Mouse (Mus musculus): ENCODE measurements around the gene Olfr1214. TPM values are rescaled to one million over a fixed set of nuclear protein-coding genes. Genes with fewer than 3 reads are reported as not detected.

Olfr1214 gene
- total RNA-seq (2021) = not detected in 2 replicates
- long read RNA-seq = 0 reads

DNA sequence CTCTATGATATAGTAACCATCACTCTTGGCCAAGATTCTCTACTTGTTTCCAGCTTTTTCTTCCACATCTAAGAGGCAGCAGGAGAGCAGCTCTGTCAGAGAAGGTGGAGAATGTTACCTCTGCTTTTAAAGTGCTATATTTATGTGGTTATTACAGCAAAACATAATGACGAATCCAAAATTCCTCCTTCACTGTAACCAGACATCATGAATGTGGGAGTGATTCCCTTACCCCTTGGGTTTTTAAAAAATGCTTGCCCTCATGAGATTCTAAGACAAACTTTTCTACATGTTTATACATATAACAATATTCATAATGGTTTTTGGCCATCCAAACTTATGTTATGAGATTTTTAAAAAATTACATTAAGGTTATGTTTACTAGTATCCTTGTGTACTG is at the start of gene Olfr1214:
TSS of gene Olfr1214 (minus strand) at position 101 of the 400 bp plus-strand sequence.
- DNase-seq = no peak

DNA sequence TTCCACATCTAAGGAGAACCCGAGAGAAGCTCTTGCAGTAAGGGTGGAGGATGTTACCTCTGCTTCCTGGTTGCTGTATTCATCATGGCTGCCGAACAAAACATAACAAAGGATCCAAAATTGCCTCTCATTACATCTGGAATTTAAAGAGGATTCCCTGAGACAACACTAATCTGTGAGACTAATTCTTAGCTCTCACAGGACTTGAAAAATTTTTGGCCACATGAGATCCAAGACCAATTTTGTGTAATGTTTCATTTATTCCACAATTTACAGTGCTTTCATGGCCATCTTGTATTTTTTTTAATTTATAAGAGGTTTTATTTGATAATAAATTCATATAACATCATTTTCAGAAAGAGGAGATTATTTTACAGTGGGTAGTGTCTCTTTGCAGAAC is 39.5 kb upstream of the Olfr1214 start, which contains the start of gene Olfr1217:
TSS of gene Olfr1217 (minus strand) at position 101 of the 400 bp plus-strand sequence.
- no peak for DNase-seq

DNA sequence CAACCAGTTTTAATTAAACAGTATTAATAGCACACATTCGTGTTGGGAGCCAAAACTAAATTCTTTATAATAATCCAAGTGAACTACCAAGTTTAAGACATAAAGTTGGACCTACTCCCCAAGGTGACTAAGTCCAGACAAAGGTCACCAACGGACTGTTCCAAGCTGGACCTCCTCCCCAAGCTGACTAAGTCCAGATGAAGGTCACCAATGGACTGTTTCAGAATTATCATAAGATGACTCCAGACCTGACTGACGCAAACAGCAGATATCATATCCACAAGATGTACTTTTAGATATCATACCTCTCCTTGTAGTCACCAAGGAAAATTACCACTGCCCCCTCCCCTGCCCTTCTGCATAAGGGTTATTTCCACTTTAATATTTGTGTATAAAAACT is 29.0 kb upstream of the Olfr1214 start:
- peak; percentile 3 for DNase-seq

DNA sequence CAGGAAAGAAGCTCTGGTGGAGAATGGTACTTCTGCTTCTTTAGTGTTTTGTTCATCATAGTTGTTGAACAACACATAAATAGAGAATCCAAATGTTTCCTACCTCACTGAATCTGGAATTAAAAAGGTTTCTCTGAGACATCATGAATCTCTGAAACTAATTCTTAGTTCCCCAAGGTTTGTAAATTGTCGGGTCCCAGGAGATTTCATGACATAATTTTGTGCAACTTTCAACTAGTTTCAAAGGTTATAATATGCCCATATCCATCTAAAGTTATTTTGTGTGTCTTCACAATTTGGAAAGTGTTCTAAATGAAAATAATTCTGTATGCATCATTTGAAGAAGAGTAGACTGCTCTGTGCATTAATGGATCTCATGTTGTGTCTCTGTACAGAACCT is 25.8 kb upstream of the Olfr1214 start, which contains the start of gene Olfr1216:
TSS of gene Olfr1216 (minus strand) at position 101 of the 400 bp plus-strand sequence.
- DNase-seq = no peak

DNA sequence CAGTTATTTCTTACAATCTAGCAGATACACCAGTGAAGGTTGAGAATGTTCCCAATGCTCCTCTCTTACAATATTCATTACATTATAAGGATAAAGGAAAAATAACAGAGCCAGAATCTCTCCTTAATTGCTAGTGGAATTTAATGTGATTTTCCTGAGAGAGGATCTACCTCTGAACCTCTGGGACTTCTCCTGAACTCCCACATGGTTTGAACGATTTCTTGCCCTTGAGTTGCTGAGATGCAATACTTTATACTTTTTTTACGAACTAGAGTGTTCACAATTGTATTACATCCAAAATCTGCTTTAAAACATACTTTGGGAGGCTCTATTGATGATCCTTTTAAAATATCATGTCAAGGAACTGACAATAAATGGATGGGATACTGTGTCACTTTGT is 14.4 kb upstream of the Olfr1214 start, which contains the start of gene Olfr1215:
TSS of gene Olfr1215 (minus strand) at position 101 of the 400 bp plus-strand sequence.
- no peak for DNase-seq

DNA sequence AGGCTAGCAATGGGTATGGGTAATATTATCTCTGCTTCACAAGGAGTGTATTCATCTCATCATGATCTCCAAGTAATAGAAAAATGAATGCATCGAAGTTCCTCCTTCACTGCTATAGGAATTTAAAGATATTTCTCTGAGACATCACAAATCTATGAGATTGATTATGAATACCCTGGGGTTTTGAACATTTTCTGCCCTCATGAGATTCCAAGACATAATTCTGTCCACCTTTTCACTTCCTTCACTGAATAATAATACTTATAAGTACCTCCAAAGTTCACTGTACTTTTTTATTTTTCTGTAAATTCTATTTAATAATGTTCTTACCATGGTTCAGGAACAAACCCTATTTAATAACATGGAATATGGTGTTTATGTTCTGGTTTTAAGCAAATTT is 12.3 kb downstream of the Olfr1214 start, which contains the start of gene Gm13762:
TSS of gene Gm13762 (minus strand) at position 101 of the 400 bp plus-strand sequence.
- no peak for DNase-seq

DNA sequence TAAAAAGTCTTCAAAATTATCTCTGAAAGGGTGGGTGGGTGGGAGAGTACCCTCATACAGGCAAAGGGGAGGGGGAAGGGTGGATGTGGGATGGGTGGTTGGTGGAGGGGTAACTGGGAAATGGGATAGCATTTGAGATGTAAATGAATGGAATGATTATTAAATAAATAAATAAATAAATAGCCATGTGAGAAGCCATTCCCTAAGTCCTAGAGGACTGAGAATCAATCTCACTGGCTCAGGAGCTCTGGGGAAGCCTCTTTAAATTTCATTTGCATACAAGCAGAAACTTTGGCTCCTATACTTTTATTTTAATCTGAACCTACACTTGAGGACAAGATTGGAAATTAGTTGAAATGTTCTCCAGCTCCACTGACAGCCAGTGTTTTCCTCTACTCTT is 38.8 kb downstream of the Olfr1214 start, which contains the start of gene Olfr1212:
TSS of gene Olfr1212 (plus strand) at position 301 of the 400 bp plus-strand sequence.
- no peak for DNase-seq

DNA sequence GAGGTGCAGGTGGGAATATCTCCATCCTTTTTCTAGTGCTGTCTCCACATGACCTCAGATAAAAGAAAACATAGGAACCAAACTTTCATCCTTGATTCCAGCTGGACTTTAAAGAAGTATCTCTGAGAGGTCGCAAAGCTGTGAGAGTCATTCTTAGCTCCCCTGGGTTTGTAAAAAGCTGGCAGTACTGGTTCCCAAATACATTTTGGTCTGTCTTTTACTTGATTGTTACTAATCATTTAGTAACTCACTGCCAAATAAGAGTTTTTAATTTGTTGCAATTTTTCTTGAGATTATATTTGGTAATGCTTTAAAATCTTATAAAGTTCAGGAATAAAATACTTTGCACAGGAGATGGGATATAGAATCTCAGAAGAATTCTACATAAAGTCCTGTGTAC is 54.4 kb downstream of the Olfr1214 start, which contains the start of gene Olfr1211:
TSS of gene Olfr1211 (minus strand) at position 101 of the 400 bp plus-strand sequence.
- DNase-seq = no peak

Other genes with a start within 250 kb of the Olfr1214 start
- gene Olfr1198, start 241.3 kb downstream of the Olfr1214 start, total RNA-seq (2021) = not detected in 2 replicates
- gene Olfr1199, start 232.2 kb downstream of the Olfr1214 start, total RNA-seq (2021) = not detected in 2 replicates
- not detected in 2 replicates for gene Olfr1200, start 222.2 kb downstream of the Olfr1214 start, total RNA-seq (2021)
- gene Olfr1201, start 199.6 kb downstream of the Olfr1214 start, total RNA-seq (2021) = not detected in 2 replicates
- not detected in 2 replicates for gene Olfr1202, start 178.2 kb downstream of the Olfr1214 start, total RNA-seq (2021)
- gene Olfr1205, start 162.9 kb downstream of the Olfr1214 start, total RNA-seq (2021) = not detected in 2 replicates
- not detected in 2 replicates for gene Olfr1204, start 143.4 kb downstream of the Olfr1214 start, total RNA-seq (2021)
- not detected in 2 replicates for gene Olfr1206, start 129.4 kb downstream of the Olfr1214 start, total RNA-seq (2021)
- not detected in 2 replicates for gene Olfr1208, start 90.3 kb downstream of the Olfr1214 start, total RNA-seq (2021)
- gene Olfr1209, start 77.5 kb downstream of the Olfr1214 start, total RNA-seq (2021) = not detected in 2 replicates
- not detected in 2 replicates for gene Olfr1211, start 54.5 kb downstream of the Olfr1214 start, total RNA-seq (2021)
- gene Olfr1212, start 38.7 kb downstream of the Olfr1214 start, total RNA-seq (2021) = not detected in 2 replicates
- gene Gm13762, start 12.4 kb downstream of the Olfr1214 start, total RNA-seq (2021) = not detected in 2 replicates
- not detected in 2 replicates for gene Olfr1215, start 14.3 kb upstream of the Olfr1214 start, total RNA-seq (2021)
- not detected in 2 replicates for gene Olfr1216, start 25.7 kb upstream of the Olfr1214 start, total RNA-seq (2021)
- gene Olfr1217, start 39.4 kb upstream of the Olfr1214 start, total RNA-seq (2021) = not detected in 2 replicates
- not detected in 2 replicates for gene Olfr1218, start 68.5 kb upstream of the Olfr1214 start, total RNA-seq (2021)
- not detected in 2 replicates for gene Olfr1219, start 90.9 kb upstream of the Olfr1214 start, total RNA-seq (2021)
- gene Olfr1220, start 114.2 kb upstream of the Olfr1214 start, total RNA-seq (2021) = not detected in 2 replicates
- not detected in 2 replicates for gene Olfr1221, start 124.6 kb upstream of the Olfr1214 start, total RNA-seq (2021)
- gene Olfr1222, start 140.4 kb upstream of the Olfr1214 start, total RNA-seq (2021) = not detected in 2 replicates
- gene Olfr1223, start 158.9 kb upstream of the Olfr1214 start, total RNA-seq (2021) = not detected in 2 replicates
- gene Olfr1224-ps1, start 171.4 kb upstream of the Olfr1214 start, total RNA-seq (2021) = not detected in 2 replicates
- gene Olfr1225, start 182.0 kb upstream of the Olfr1214 start, total RNA-seq (2021) = not detected in 2 replicates
- not detected in 2 replicates for gene Olfr1226, start 207.4 kb upstream of the Olfr1214 start, total RNA-seq (2021)

All from adrenal gland, postnatal 25 days (tissue).